37 mouse cellular contexts compared by ENCODE assay signal in the genomic region with DNA sequence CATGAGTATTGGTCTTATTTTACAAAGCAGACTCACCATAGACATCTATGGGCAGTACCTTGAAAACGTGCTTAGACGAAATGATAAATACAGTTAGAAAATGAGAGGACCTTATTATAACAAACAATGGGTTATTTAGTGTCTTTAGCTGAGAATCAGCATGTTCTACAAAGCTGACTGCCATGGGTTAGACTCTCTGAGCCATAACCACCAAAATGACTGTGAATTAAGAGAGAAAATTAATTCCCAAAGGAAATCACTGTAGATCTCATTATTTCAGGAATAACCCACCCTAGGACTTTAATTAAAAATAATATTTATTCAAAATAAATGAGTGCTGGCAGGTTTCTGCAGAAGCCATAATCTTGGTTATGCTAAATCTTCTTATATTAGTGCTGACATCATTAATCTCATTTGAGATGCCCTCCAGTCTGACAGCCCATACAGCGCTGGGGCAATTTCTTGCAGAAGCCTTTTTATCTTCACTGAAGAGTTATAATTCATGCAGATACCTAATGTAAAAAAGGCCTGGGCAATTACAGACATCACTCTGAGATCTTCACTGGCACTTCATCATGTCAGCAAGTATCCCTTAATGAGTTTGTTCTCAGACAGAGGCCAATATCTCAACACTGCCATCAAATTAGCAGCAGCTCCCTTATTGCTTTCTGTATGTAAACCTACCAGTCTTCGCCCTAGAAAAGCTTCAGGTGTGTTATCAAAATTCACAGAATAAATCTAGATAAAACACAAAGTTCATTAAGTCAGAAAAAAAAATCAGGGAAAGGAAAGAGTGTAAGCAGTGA. TPM values are rescaled to one million over a fixed set of nuclear protein-coding genes. Genes with fewer than 3 reads are reported as not detected.
A peak's percentile ranks its signal among the peaks of the same experiment; 100 is the strongest.
DNase-seq lines count a peak whose midpoint lies in the region; ATAC-seq and TF ChIP-seq lines count a peak whose summit lies in the region.
"Had no signal": no experiment of that assay in that cellular context is flagged by ENCODE, and none has a peak within 500 bp of the region (broad histone marks: within the 10 kb centered on the region; RNA-seq: fewer than 3 reads in every experiment).

No protein-coding gene starts in this region.

- no peak for TF ChIP-seq CTCF in brain, embryonic 14.5 days (IDR thresholded peaks at IDR 0.05; ENCODE audit: borderline replicate concordance, extremely low read depth, insufficient read depth, insufficient read length)
- no peak for TF ChIP-seq CTCF in midbrain, postnatal 0 days (IDR thresholded peaks at IDR 0.05)

- 76% methylated on average over 4 of the region's 4 CpGs for WGBS in hindbrain, embryonic 11.5 days
- 85% methylated on average over 4 of the region's 4 CpGs for WGBS in hindbrain, embryonic 10.5 days
- 55% methylated on average over 4 of the region's 4 CpGs for WGBS in hindbrain, embryonic 14.5 days
- 37% methylated on average over 4 of the region's 4 CpGs for WGBS in midbrain, postnatal 0 days

- H3K27me3 ChIP-seq in hindbrain, embryonic 11.5 days (ENCODE audit: control insufficient read depth, insufficient read depth, low read length): no peaks in the 10 kb centered on the region
- no peaks in the 10 kb centered on the region for H3K27me3 ChIP-seq in hindbrain, embryonic 10.5 days (ENCODE audit: insufficient read depth, poor library complexity, severe bottlenecking)
- no peaks in the 10 kb centered on the region for H3K27me3 ChIP-seq in hindbrain, embryonic 14.5 days (ENCODE audit: control insufficient read depth, insufficient read depth, low read length)
- 0 out of 2 replicates have a peak, but pooled peaks cover 3% of the 10 kb centered on the region for H3K27me3 ChIP-seq in midbrain, postnatal 0 days (ENCODE audit: insufficient read depth, low read length)
- H3K27me3 ChIP-seq: CH12.LX; embryonic facial prominence, embryonic 13.5 days; intestine, embryonic 15.5 days; midbrain, embryonic 12.5 days had no signal

- 0 out of 2 replicates have a peak, but pooled peaks have one; percentile 27 for ATAC-seq in hindbrain, embryonic 11.5 days (ENCODE audit: low FRiP score)
- ATAC-seq in hindbrain, embryonic 14.5 days (ENCODE audit: low FRiP score): peak; percentile 80
- peak; percentile 60 for ATAC-seq in midbrain, postnatal 0 days (ENCODE audit: low FRiP score)
- ATAC-seq: activated CD4-positive, CD25-positive, alpha-beta regulatory T cell, adult 4 months; intestine, embryonic 15.5 days; liver, postnatal 0 days had no signal

- H3K4me1 ChIP-seq in hindbrain, embryonic 11.5 days (replicated peaks; ENCODE audit: control insufficient read depth, insufficient read depth, low read length): no peaks in the 10 kb centered on the region
- H3K4me1 ChIP-seq in hindbrain, embryonic 10.5 days (replicated peaks): no peaks in the 10 kb centered on the region
- H3K4me1 ChIP-seq in hindbrain, embryonic 14.5 days (replicated peaks; ENCODE audit: control insufficient read depth, insufficient read depth, low read length): no peaks in the 10 kb centered on the region
- H3K4me1 ChIP-seq in midbrain, postnatal 0 days (ENCODE audit: insufficient read depth, low read length): no peaks in the 10 kb centered on the region
- H3K4me1 ChIP-seq: embryonic facial prominence, embryonic 13.5 days; heart, embryonic 10.5 days; intestine, embryonic 15.5 days; midbrain, embryonic 12.5 days had no signal

- H3K9ac ChIP-seq in hindbrain, embryonic 11.5 days (ENCODE audit: low read depth, low read length): no peak overlapping the region
- H3K9ac ChIP-seq in hindbrain, embryonic 14.5 days: no peak overlapping the region
- H3K9ac ChIP-seq in midbrain, postnatal 0 days (replicated peaks; ENCODE audit: low read length, poor library complexity, severe bottlenecking): no peak overlapping the region
- H3K9ac ChIP-seq: embryonic facial prominence, embryonic 13.5 days; intestine, embryonic 15.5 days; liver, postnatal 0 days; midbrain, embryonic 12.5 days had no signal

- H3K4me3 ChIP-seq in hindbrain, embryonic 11.5 days (ENCODE audit: low read depth, low read length): no peak overlapping the region
- H3K4me3 ChIP-seq in hindbrain, embryonic 10.5 days: no peak overlapping the region
- H3K4me3 ChIP-seq in hindbrain, embryonic 14.5 days (replicated peaks; ENCODE audit: low read length): no peak overlapping the region
- H3K4me3 ChIP-seq in midbrain, postnatal 0 days (ENCODE audit: low read depth, low read length): no peak overlapping the region
- H3K4me3 ChIP-seq: embryonic facial prominence, embryonic 13.5 days; erythroblast, embryonic 14.5 days; heart, embryonic 10.5 days; intestine, embryonic 15.5 days; midbrain, embryonic 12.5 days had no signal

- no peak for DNase-seq in hindbrain, embryonic 11.5 days (ENCODE audit: low spot score)
- DNase-seq in hindbrain, embryonic 10.5 days (ENCODE audit: low spot score): no peak
- DNase-seq in brain, embryonic 14.5 days (ENCODE audit: low read depth): peak; percentile 72
- DNase-seq in hindbrain, embryonic 14.5 days (ENCODE audit: low spot score): no peak
- DNase-seq in midbrain, postnatal 0 days (ENCODE audit: low spot score): peak; percentile 1
- no peak for DNase-seq in spleen, adult 12 weeks (ENCODE audit: low spot score)
- no peak for DNase-seq in adrenal gland, postnatal 4 days (ENCODE audit: low spot score in 2 of 2)
- DNase-seq: adrenal gland, adult 8-10 months; B cell, adult 2 months; cerebellum, adult 2 months; cerebellum, postnatal 25 days; embryo, embryonic 11 days; heart, postnatal 4 days; kidney, adult 9 months; kidney, postnatal 14 days; liver, postnatal 0 days; lung, postnatal 10 days; right cerebral cortex, adult 18-20 months; right cerebral cortex, postnatal 4 days; thymus, adult 18-20 months had no signal

- no peak overlapping the region for H3K27ac ChIP-seq in hindbrain, embryonic 11.5 days (ENCODE audit: low read depth, low read length)
- H3K27ac ChIP-seq in hindbrain, embryonic 10.5 days: no peak overlapping the region
- peak overlapping the region; percentile 35; the same call in 1 of the 2 replicates for H3K27ac ChIP-seq in hindbrain, embryonic 14.5 days
- no peak overlapping the region for H3K27ac ChIP-seq in midbrain, postnatal 0 days (ENCODE audit: low read depth, low read length)
- H3K27ac ChIP-seq: embryonic facial prominence, embryonic 13.5 days; heart, embryonic 10.5 days; intestine, embryonic 15.5 days; midbrain, embryonic 12.5 days had no signal

- no peak overlapping the region for H3K4me2 ChIP-seq in hindbrain, embryonic 11.5 days (replicated peaks; ENCODE audit: low read depth, low read length)
- no peak overlapping the region for H3K4me2 ChIP-seq in hindbrain, embryonic 14.5 days (replicated peaks)
- no peak overlapping the region for H3K4me2 ChIP-seq in midbrain, postnatal 0 days (ENCODE audit: low read depth, low read length, poor library complexity, severe bottlenecking)
- H3K4me2 ChIP-seq: embryonic facial prominence, embryonic 13.5 days; intestine, embryonic 15.5 days; midbrain, embryonic 12.5 days had no signal

- H3K36me3 ChIP-seq in hindbrain, embryonic 11.5 days (ENCODE audit: control insufficient read depth, insufficient read depth, low read length): no peaks in the 10 kb centered on the region
- H3K36me3 ChIP-seq in hindbrain, embryonic 10.5 days: no peaks in the 10 kb centered on the region
- no peaks in the 10 kb centered on the region for H3K36me3 ChIP-seq in hindbrain, embryonic 14.5 days (replicated peaks; ENCODE audit: control insufficient read depth, insufficient read depth)
- no peaks in the 10 kb centered on the region for H3K36me3 ChIP-seq in midbrain, postnatal 0 days (ENCODE audit: insufficient read depth, low read length)
- H3K36me3 ChIP-seq: embryonic facial prominence, embryonic 13.5 days; heart, embryonic 10.5 days; intestine, embryonic 15.5 days; midbrain, embryonic 12.5 days had no signal

- no peak for TF ChIP-seq POLR2A in brain, embryonic 14.5 days (IDR thresholded peaks at IDR 0.05; ENCODE audit: borderline replicate concordance, extremely low read depth, insufficient read depth, insufficient read length, poor library complexity, severe bottlenecking)

- H3K9me3 ChIP-seq in hindbrain, embryonic 11.5 days (ENCODE audit: control insufficient read depth, low read length): no peaks in the 10 kb centered on the region
- H3K9me3 ChIP-seq in hindbrain, embryonic 10.5 days: no peaks in the 10 kb centered on the region
- no peaks in the 10 kb centered on the region for H3K9me3 ChIP-seq in hindbrain, embryonic 14.5 days (ENCODE audit: control insufficient read depth, low read length)
- H3K9me3 ChIP-seq in midbrain, postnatal 0 days (ENCODE audit: low read length): no peaks in the 10 kb centered on the region
- H3K9me3 ChIP-seq: embryonic facial prominence, embryonic 13.5 days; G1E; heart, embryonic 10.5 days; intestine, embryonic 15.5 days; midbrain, embryonic 12.5 days had no signal

RNA-seq across cellular contexts. Expression of a gene that starts 7.6 kb away (rescaled TPM):
- polyA plus RNA-seq in hindbrain, embryonic 11.5 days (2014; fragmentation: Nextera tagmentation; extraction: Ambion mirVana): 44.3 and 44.8 TPM in 2 replicates
- polyA plus RNA-seq in hindbrain, embryonic 10.5 days (2016; fragmentation: Nextera tagmentation; extraction: Ambion mirVana): 33.2 and 40.0 TPM in 2 replicates
- 11.1 and 14.0 TPM in 2 replicates for polyA plus RNA-seq in brain, embryonic 14.5 days (2012; rRNA removed)
- 28.7 and 45.3 TPM in 2 replicates for polyA plus RNA-seq in hindbrain, embryonic 14.5 days (2014; fragmentation: Nextera tagmentation; extraction: Ambion mirVana)
- 6.2 and 17.5 TPM in 2 replicates for total RNA-seq in midbrain, postnatal 0 days (2014; rRNA removed)
- polyA plus RNA-seq in midbrain, postnatal 0 days (2015; fragmentation: Nextera tagmentation; extraction: Ambion mirVana): 26.0 and 28.8 TPM in 2 replicates
- 10 to 100 TPM; 12.6 to 16.4 TPM for total RNA-seq in adrenal gland, postnatal 4 days (2021)
- total RNA-seq: CH12.LX, G1E had no signal
- polyA plus RNA-seq: erythroblast, embryonic 14.5 days; G1E; liver, adult 2 months had no signal

RNA-seq across cellular contexts. Expression of a gene that starts 8.7 kb away (rescaled TPM):
- not detected in 2 replicates for polyA plus RNA-seq in hindbrain, embryonic 11.5 days (2014; fragmentation: Nextera tagmentation; extraction: Ambion mirVana)
- not detected in 2 replicates for polyA plus RNA-seq in hindbrain, embryonic 10.5 days (2016; fragmentation: Nextera tagmentation; extraction: Ambion mirVana)
- polyA plus RNA-seq in brain, embryonic 14.5 days (2012; rRNA removed): not detected in 2 replicates
- not detected in 2 replicates for polyA plus RNA-seq in hindbrain, embryonic 14.5 days (2014; fragmentation: Nextera tagmentation; extraction: Ambion mirVana)
- not detected in 2 replicates for total RNA-seq in midbrain, postnatal 0 days (2014; rRNA removed)
- polyA plus RNA-seq in midbrain, postnatal 0 days (2015; fragmentation: Nextera tagmentation; extraction: Ambion mirVana): not detected in 2 replicates
- total RNA-seq in adrenal gland, postnatal 4 days (2021): not detected
- total RNA-seq: adrenal gland, adult 8-10 months; CH12.LX; G1E; gastrocnemius, adult 8-10 months; granulocyte monocyte progenitor cell, adult 5-6 weeks; heart, postnatal 4 days; layer of hippocampus, adult 18-20 months; layer of hippocampus, postnatal 25 days; left cerebral cortex, postnatal 10 days; liver, adult 2 months had no signal
- polyA plus RNA-seq: activated CD4-positive, CD25-positive, alpha-beta regulatory T cell, adult 4 months; cerebellum, adult 2 months; embryonic facial prominence, embryonic 13.5 days; erythroblast, embryonic 14.5 days; G1E; heart, embryonic 10.5 days; heart, embryonic 16.5 days; intestine, embryonic 15.5 days; limb, embryonic 11.5 days; liver, adult 2 months; liver, postnatal 0 days; midbrain, embryonic 12.5 days; stomach, embryonic 16.5 days had no signal

Comparison
In these comparisons a context has a peak if more than half of its experiments do, and no peak if none do; other contexts are left out.
1. ATAC-seq: peak in every context shown above with its lines; median percentile 80 in hindbrain, embryonic 14.5 days; 60 in midbrain, postnatal 0 days; 27 in hindbrain, embryonic 11.5 days.
2. DNase-seq: peak in brain, embryonic 14.5 days (single experiment) and midbrain, postnatal 0 days (single experiment); none in hindbrain, embryonic 11.5 days (single experiment), hindbrain, embryonic 10.5 days (single experiment), hindbrain, embryonic 14.5 days (single experiment), spleen, adult 12 weeks (single experiment) and adrenal gland, postnatal 4 days (0 of 2).